Mouse (Mus musculus): ENCODE measurements around the gene Vamp4. TPM values are rescaled to one million over a fixed set of nuclear protein-coding genes. Genes with fewer than 3 reads are reported as not detected.
A peak's percentile ranks its signal among the peaks of the same experiment; 100 is the strongest.

Gene Vamp4
- 37.7 and 39.9 TPM in 2 replicates for polyA plus RNA-seq (2014; fragmentation: Nextera tagmentation; extraction: Ambion mirVana)

DNA sequence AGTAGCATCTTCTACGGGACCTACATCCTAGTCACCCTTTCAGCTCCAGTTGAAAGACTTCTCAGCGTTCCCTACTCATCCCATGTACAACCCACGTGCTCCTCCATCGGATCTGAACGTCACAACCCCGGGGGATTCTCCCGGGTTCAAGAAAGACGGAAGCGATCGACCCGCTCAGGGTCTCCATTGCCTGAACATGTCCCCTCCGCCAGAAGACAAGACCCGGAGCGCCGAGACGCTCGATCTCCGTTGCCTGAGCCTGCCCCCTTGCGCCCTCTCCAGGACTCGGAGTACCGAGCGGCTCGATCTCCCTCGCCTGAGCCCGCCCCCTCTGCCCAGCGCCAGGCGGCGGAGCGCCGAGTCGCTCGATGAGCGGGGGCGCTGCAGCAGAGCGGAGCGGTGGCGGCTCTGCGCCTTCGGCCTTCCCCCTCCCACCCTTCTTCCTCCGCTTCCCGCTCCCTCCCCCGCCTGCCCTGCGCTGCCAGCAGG is at the start of gene Vamp4:
Gene Vamp4 (plus strand): TSS at position 256 of the 489 bp plus-strand sequence.
- peak; percentile 99 for ATAC-seq (replicated peaks; ENCODE audit: insufficient number of reproducible peaks, low FRiP score, low TSS enrichment)
- peak within 1 kb of the TSS; percentile 76 for H3K4me2 ChIP-seq
- H3K4me1 ChIP-seq (ENCODE audit: control insufficient read depth, insufficient read depth, low read length): 0 out of 2 replicates have a peak, but pooled peaks cover 3% of the 10 kb centered on the region
- no peaks in the 10 kb centered on the region for H3K27me3 ChIP-seq (ENCODE audit: control insufficient read depth, insufficient read depth, low read length)
- H3K36me3 ChIP-seq (ENCODE audit: control insufficient read depth, insufficient read depth, low read length): peaks cover 11% of the 10 kb centered on the region
- H3K27ac ChIP-seq (ENCODE audit: low read depth, low read length): peak within 1 kb of the TSS; percentile 92
- peak within 1 kb of the TSS; percentile 97 for H3K4me3 ChIP-seq (ENCODE audit: low read depth, low read length)
- peak within 1 kb of the TSS; percentile 87 for H3K9ac ChIP-seq (ENCODE audit: low read depth, low read length)
- H3K9me3 ChIP-seq (replicated peaks; ENCODE audit: control insufficient read depth, low read length): no peaks in the 10 kb centered on the region; the same call in 1 of the 2 replicates
- WGBS (ENCODE audit: insufficient replicate concordance): under 1% methylated on average over 38 of the region's 43 CpGs

DNA sequence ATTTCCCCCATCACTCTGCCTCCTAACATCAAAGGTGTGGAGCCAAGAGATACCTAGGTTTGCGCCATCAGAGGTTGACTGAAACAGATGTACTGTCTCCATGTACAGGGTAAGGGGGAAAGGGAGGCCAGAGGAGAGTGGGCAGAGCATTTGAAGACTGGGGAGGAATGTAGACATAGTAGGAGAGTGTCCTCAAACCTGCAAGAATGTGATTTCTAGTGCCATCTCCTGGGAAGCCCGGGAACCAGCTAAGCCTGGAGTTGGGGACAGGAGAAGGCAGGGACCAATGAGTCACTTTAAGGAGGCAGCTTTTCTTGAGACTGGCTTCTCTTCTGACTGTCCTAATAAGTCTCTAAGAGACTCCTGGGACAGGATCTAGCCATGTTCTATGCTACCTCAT is 40.7 kb upstream of the Vamp4 start:
- WGBS (ENCODE audit: insufficient replicate concordance): 71% methylated on average over 2 of the region's 2 CpGs
- H3K4me3 ChIP-seq (ENCODE audit: low read depth, low read length): no peak overlapping the region
- H3K4me2 ChIP-seq: no peak overlapping the region
- H3K9ac ChIP-seq (ENCODE audit: low read depth, low read length): no peak overlapping the region
- H3K4me1 ChIP-seq (ENCODE audit: control insufficient read depth, insufficient read depth, low read length): no peaks in the 10 kb centered on the region
- ATAC-seq (replicated peaks; ENCODE audit: insufficient number of reproducible peaks, low FRiP score, low TSS enrichment): no peak
- no peak overlapping the region for H3K27ac ChIP-seq (ENCODE audit: low read depth, low read length)
- H3K36me3 ChIP-seq (ENCODE audit: control insufficient read depth, insufficient read depth, low read length): peaks cover 6% of the 10 kb centered on the region; the same call in 1 of the 2 replicates
- H3K9me3 ChIP-seq (replicated peaks; ENCODE audit: control insufficient read depth, low read length): no peaks in the 10 kb centered on the region; the same call in 1 of the 2 replicates
- H3K27me3 ChIP-seq (ENCODE audit: control insufficient read depth, insufficient read depth, low read length): no peaks in the 10 kb centered on the region

DNA sequence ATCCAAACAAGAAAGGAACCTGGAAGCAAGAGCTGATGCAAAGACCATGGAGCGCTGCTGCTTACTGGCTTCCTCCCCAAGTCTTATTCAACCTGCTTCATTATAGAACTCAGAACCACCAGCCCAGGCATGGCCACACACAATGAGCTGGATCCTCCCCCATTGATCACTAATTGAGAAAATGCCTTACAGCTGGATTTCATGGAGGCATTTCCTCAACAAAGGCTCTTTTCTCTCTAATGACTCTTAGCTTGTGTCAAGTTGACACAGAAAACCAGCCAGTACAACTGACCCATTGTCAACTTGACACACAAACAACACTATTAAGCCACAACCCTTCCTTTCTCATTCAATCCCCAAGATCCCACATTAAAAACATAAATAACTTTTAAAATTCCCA is 39.6 kb upstream of the Vamp4 start:
- no peaks in the 10 kb centered on the region for H3K4me1 ChIP-seq (ENCODE audit: control insufficient read depth, insufficient read depth, low read length)
- no peak overlapping the region for H3K27ac ChIP-seq (ENCODE audit: low read depth, low read length)
- H3K27me3 ChIP-seq (ENCODE audit: control insufficient read depth, insufficient read depth, low read length): no peaks in the 10 kb centered on the region
- no peaks in the 10 kb centered on the region; the same call in 1 of the 2 replicates for H3K9me3 ChIP-seq (replicated peaks; ENCODE audit: control insufficient read depth, low read length)
- peaks cover 8% of the 10 kb centered on the region for H3K36me3 ChIP-seq (ENCODE audit: control insufficient read depth, insufficient read depth, low read length)
- H3K9ac ChIP-seq (ENCODE audit: low read depth, low read length): no peak overlapping the region
- 89% methylated on average over 1 of the region's 1 CpGs for WGBS (ENCODE audit: insufficient replicate concordance)
- no peak overlapping the region for H3K4me2 ChIP-seq
- H3K4me3 ChIP-seq (ENCODE audit: low read depth, low read length): no peak overlapping the region
- ATAC-seq (replicated peaks; ENCODE audit: insufficient number of reproducible peaks, low FRiP score, low TSS enrichment): no peak

DNA sequence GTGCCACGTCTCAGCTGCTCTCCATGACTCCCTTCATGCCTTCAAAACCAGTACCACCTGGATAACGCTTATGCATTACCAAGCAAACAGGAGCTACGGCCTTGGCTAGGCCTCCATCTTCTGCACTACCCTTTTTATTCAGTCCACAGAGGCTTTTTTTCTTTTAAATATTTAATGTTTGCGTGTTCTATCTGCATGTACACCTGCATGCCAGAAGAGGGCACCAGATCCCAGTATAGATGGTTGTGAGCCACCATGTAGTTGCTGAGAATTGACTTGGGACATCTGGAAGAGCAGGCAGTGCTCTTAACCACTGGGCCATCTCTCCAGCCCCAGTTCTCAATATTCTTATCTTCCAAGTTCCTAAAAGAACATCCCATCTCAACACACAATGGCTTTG is 38.7 kb upstream of the Vamp4 start:
- no peak for ATAC-seq (replicated peaks; ENCODE audit: insufficient number of reproducible peaks, low FRiP score, low TSS enrichment)
- 65% methylated on average over 4 of the region's 4 CpGs for WGBS (ENCODE audit: insufficient replicate concordance)
- no peak overlapping the region for H3K4me3 ChIP-seq (ENCODE audit: low read depth, low read length)

DNA sequence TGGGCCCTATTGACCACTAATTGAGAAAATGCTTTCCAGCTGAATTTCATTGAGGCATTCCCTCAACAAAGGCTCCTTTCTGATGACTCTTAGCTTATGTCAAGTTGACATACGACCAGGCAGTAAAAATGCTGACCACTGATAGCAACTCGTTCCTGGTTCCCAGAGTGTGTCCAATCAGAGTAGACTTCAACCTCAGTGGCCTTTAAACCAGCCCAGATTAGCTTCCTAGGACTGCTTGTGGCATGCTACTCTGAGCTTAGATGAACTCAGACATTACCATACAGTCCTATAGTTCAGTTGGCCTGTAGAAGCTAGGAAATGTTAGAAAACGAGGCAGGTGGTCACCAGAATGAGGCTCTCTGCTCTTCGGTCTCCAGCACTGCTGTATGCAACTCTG is 38.0 kb upstream of the Vamp4 start:
- Histone ChIP-seq H3K27ac (ENCODE audit: low read depth, low read length) (no peak overlapping the region), H3K4me2 (no peak overlapping the region), H3K36me3 (ENCODE audit: control insufficient read depth, insufficient read depth, low read length) (peaks cover 8% of the 10 kb centered on the region), H3K27me3 (ENCODE audit: control insufficient read depth, insufficient read depth, low read length) (no peaks in the 10 kb centered on the region), H3K4me3 (ENCODE audit: low read depth, low read length) (no peak overlapping the region), H3K9ac (ENCODE audit: low read depth, low read length) (no peak overlapping the region), H3K9me3 (replicated peaks; ENCODE audit: control insufficient read depth, low read length) (no peaks in the 10 kb centered on the region; the same call in 1 of the 2 replicates), H3K4me1 (ENCODE audit: control insufficient read depth, insufficient read depth, low read length) (no peaks in the 10 kb centered on the region)
- 71% methylated on average over 4 of the region's 4 CpGs for WGBS (ENCODE audit: insufficient replicate concordance)
- no peak for ATAC-seq (replicated peaks; ENCODE audit: insufficient number of reproducible peaks, low FRiP score, low TSS enrichment)

More for the DNA sequence above, 38.7 kb upstream of the Vamp4 start:
- H3K4me2 ChIP-seq: no peak overlapping the region
- peaks cover 8% of the 10 kb centered on the region for H3K36me3 ChIP-seq (ENCODE audit: control insufficient read depth, insufficient read depth, low read length)
- no peaks in the 10 kb centered on the region for H3K4me1 ChIP-seq (ENCODE audit: control insufficient read depth, insufficient read depth, low read length)
- H3K9me3 ChIP-seq (replicated peaks; ENCODE audit: control insufficient read depth, low read length): no peaks in the 10 kb centered on the region; the same call in 1 of the 2 replicates
- H3K27ac ChIP-seq (ENCODE audit: low read depth, low read length): no peak overlapping the region
- H3K9ac ChIP-seq (ENCODE audit: low read depth, low read length): no peak overlapping the region
- no peaks in the 10 kb centered on the region for H3K27me3 ChIP-seq (ENCODE audit: control insufficient read depth, insufficient read depth, low read length)

DNA sequence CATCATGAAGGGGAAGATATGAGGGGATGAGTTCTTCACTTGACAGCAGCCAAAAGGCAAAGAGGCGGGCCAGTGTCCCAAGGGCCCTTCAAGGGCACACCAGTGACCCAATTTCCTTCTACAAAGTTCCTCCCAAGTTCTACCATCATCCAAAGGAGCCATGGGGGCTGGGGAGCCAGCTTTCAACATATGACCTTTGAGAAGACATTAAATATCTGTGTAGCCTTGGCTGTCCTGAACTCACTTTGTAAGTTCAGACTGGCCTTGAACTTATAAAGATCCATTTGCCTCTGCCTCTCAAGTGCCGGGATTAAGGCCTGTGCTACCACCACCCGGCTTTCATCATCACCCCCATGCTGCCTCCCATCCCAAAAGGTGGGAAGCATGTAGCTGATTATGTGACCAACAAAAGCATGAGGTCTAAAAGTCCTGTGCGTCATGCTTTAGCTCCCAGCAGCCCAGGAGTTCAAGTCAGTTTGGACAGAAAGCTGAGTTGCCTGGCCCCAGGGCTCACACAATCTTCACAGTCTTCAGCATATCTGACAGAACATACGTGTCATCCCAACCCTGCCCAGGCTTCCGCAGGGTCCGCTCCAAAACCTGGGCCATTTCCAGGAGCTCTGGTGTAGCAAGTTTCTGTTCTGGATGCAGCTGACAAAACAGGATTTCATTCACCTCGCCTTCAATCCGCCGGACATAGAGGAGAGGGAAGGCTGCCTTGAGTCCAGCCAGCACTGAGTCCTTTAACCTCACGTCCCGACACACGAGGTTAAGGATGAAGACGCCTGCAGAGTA is 36.4 kb upstream of the Vamp4 start:
- Histone ChIP-seq H3K4me3 (ENCODE audit: low read depth, low read length) (no peak overlapping the region), H3K36me3 (ENCODE audit: control insufficient read depth, insufficient read depth, low read length) (peaks cover 12% of the 10 kb centered on the region), H3K9me3 (replicated peaks; ENCODE audit: control insufficient read depth, low read length) (no peaks in the 10 kb centered on the region; the same call in 1 of the 2 replicates), H3K4me1 (ENCODE audit: control insufficient read depth, insufficient read depth, low read length) (no peaks in the 10 kb centered on the region), H3K27me3 (ENCODE audit: control insufficient read depth, insufficient read depth, low read length) (no peaks in the 10 kb centered on the region), H3K27ac (ENCODE audit: low read depth, low read length) (no peak overlapping the region), H3K4me2 (no peak overlapping the region), H3K9ac (ENCODE audit: low read depth, low read length) (no peak overlapping the region)
- ATAC-seq (replicated peaks; ENCODE audit: insufficient number of reproducible peaks, low FRiP score, low TSS enrichment): no peak
- 92% methylated on average over 14 of the region's 14 CpGs for WGBS (ENCODE audit: insufficient replicate concordance)

DNA sequence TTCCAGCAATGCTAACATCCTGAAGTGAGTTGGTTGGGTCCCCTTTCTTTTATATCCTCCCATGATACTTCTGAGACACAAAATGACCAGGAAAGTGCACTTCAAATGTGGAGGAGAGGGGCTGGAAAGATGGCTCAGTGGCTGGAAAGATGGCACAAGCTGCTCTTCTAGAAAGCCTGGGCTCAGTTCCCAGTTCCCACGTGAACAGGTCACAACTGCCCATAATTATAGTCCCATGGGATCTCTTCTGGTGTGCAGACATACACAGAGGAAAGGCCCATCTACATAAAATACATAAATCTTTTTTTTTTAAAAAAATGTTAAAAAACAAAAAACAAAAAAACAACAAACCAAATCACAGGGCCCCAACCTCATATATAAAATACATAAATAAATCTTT is 27.1 kb upstream of the Vamp4 start:
- 80% methylated on average over 1 of the region's 1 CpGs for WGBS (ENCODE audit: insufficient replicate concordance)
- Histone ChIP-seq H3K9me3 (replicated peaks; ENCODE audit: control insufficient read depth, low read length) (no peaks in the 10 kb centered on the region), H3K36me3 (ENCODE audit: control insufficient read depth, insufficient read depth, low read length) (peaks cover 32% of the 10 kb centered on the region), H3K4me2 (no peak overlapping the region), H3K27me3 (ENCODE audit: control insufficient read depth, insufficient read depth, low read length) (no peaks in the 10 kb centered on the region), H3K4me3 (ENCODE audit: low read depth, low read length) (no peak overlapping the region), H3K27ac (ENCODE audit: low read depth, low read length) (no peak overlapping the region), H3K9ac (ENCODE audit: low read depth, low read length) (no peak overlapping the region), H3K4me1 (ENCODE audit: control insufficient read depth, insufficient read depth, low read length) (peaks cover 9% of the 10 kb centered on the region)
- ATAC-seq (replicated peaks; ENCODE audit: insufficient number of reproducible peaks, low FRiP score, low TSS enrichment): no peak

DNA sequence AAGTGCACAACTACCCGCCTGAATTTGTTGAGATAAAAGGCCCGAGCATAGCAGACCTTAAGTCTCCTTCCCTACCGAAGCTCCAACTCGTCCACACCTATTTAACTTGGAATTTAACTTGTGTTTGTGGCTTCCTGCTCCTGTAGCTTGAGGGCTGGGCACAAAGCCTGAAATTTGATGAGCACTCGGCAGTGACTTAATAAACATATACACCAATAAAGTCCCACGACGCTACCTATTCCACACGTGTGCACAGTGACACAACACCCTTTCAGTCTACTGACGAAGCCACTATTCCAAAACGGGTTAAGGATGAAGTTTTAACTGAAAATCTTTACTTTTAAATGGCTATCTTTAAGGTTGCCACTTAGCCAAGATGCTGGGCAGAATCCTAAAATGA is 22.7 kb upstream of the Vamp4 start:
- 13% methylated on average over 10 of the region's 10 CpGs for WGBS (ENCODE audit: insufficient replicate concordance)
- no peak for ATAC-seq (replicated peaks; ENCODE audit: insufficient number of reproducible peaks, low FRiP score, low TSS enrichment)
- Histone ChIP-seq H3K4me3 (ENCODE audit: low read depth, low read length) (peak overlapping the region; percentile 77), H3K27ac (ENCODE audit: low read depth, low read length) (0 out of 2 replicates have a peak overlapping the region, but pooled peaks have one; percentile 50), H3K4me2 (peak overlapping the region; percentile 99), H3K9me3 (replicated peaks; ENCODE audit: control insufficient read depth, low read length) (no peaks in the 10 kb centered on the region), H3K27me3 (ENCODE audit: control insufficient read depth, insufficient read depth, low read length) (no peaks in the 10 kb centered on the region), H3K4me1 (ENCODE audit: control insufficient read depth, insufficient read depth, low read length) (peaks cover 9% of the 10 kb centered on the region), H3K36me3 (ENCODE audit: control insufficient read depth, insufficient read depth, low read length) (peaks cover 12% of the 10 kb centered on the region), H3K9ac (ENCODE audit: low read depth, low read length) (peak overlapping the region; percentile 79)

All from heart, embryonic 11.5 days (tissue).